Mouse (Mus musculus): ENCODE results near the gene Umad1. TPM values are rescaled to one million over a fixed set of nuclear protein-coding genes. Genes with fewer than 3 reads are reported as not detected.

The Umad1 gene
- total RNA-seq, 4 experiments from 2014 or later = 11.0 to 19.0 (median 14.3) TPM

GRCm38 (mm10) chr6:8415823-8416222 lies 156.7 kb downstream of the Umad1 start:
- no peak for DNase-seq (ENCODE audit: low spot score in 2 of 2)

GRCm38 (mm10) chr6:8416802-8417569 lies 157.9 kb downstream of the Umad1 start:
- DNase-seq (ENCODE audit: low spot score in 2 of 2) = no peak

GRCm38 (mm10) chr6:8419485-8420186 lies 160.5 kb downstream of the Umad1 start:
- DNase-seq (ENCODE audit: low spot score in 2 of 2) = no peak

GRCm38 (mm10) chr6:8420187-8420503 lies 161.1 kb downstream of the Umad1 start:
- DNase-seq (ENCODE audit: low spot score in 2 of 2) = no peak

- no peak for DNase-seq (ENCODE audit: low spot score in 2 of 2)
Observed at GRCm38 (mm10) chr6:8421421-8421820, 162.3 kb downstream of the Umad1 start.

- DNase-seq (ENCODE audit: low spot score in 2 of 2) = peak in 1 of 2 experiments; percentile 22
Observed at GRCm38 (mm10) chr6:8421959-8422581, 163.0 kb downstream of the Umad1 start.

GRCm38 (mm10) chr6:8423142-8423541 lies 164.1 kb downstream of the Umad1 start:
- no peak for DNase-seq (ENCODE audit: low spot score in 2 of 2)

- no peak for DNase-seq (ENCODE audit: low spot score in 2 of 2)
Observed at GRCm38 (mm10) chr6:8427692-8428091, 168.6 kb downstream of the Umad1 start.

- no peak for DNase-seq (ENCODE audit: low spot score in 2 of 2)
Observed at GRCm38 (mm10) chr6:8430610-8431234, 171.6 kb downstream of the Umad1 start.

GRCm38 (mm10) chr6:8433179-8433578 lies 174.1 kb downstream of the Umad1 start:
- no peak for DNase-seq (ENCODE audit: low spot score in 2 of 2)

GRCm38 (mm10) chr6:8437937-8438336 lies 178.8 kb downstream of the Umad1 start:
- DNase-seq (ENCODE audit: low spot score in 2 of 2) = no peak

GRCm38 (mm10) chr6:8441814-8442213 lies 182.7 kb downstream of the Umad1 start:
- DNase-seq (ENCODE audit: low spot score in 2 of 2) = no peak

GRCm38 (mm10) chr6:8446786-8447185 lies 187.7 kb downstream of the Umad1 start:
- DNase-seq (ENCODE audit: low spot score in 2 of 2) = peak; percentile 24 to 54

GRCm38 (mm10) chr6:8455599-8455998 lies 196.5 kb downstream of the Umad1 start:
- DNase-seq (ENCODE audit: low spot score in 2 of 2) = no peak

- DNase-seq (ENCODE audit: low spot score in 2 of 2) = no peak
Observed at GRCm38 (mm10) chr6:8458596-8458995, 199.5 kb downstream of the Umad1 start.

- DNase-seq (ENCODE audit: low spot score in 2 of 2) = no peak
Observed at GRCm38 (mm10) chr6:8462447-8462846, 203.4 kb downstream of the Umad1 start.

- DNase-seq (ENCODE audit: low spot score in 2 of 2) = no peak
Observed at GRCm38 (mm10) chr6:8465388-8465787, 206.3 kb downstream of the Umad1 start.

- no peak for DNase-seq (ENCODE audit: low spot score in 2 of 2)
Observed at GRCm38 (mm10) chr6:8465985-8466384, 206.9 kb downstream of the Umad1 start.

GRCm38 (mm10) chr6:8467667-8468337 lies 208.7 kb downstream of the Umad1 start:
- no peak for DNase-seq (ENCODE audit: low spot score in 2 of 2)

GRCm38 (mm10) chr6:8469918-8470317 lies 210.8 kb downstream of the Umad1 start:
- DNase-seq (ENCODE audit: low spot score in 2 of 2) = no peak

GRCm38 (mm10) chr6:8472125-8472524 lies 213.0 kb downstream of the Umad1 start:
- DNase-seq (ENCODE audit: low spot score in 2 of 2) = no peak
